12 mouse cellular contexts compared by ENCODE assay signal in the genomic region with DNA sequence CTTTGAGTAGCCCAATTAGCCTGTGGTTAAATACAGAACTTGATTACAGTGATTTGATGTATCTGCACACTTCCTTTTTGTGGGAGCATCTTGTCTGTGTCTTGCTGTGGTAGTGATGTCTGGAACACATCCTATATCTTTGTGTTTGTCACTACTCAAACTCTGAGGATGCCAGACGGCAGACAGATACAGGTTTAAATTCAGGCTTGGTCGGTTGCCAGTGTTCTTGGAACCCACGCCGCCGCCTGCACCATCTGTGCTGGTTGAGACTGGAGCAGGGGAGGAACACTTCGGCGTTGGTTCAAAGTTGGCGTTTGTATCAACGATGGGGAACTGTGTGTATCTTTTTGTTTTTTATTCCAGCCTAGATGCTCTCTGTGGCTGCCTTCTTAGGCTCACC. TPM values are rescaled to one million over a fixed set of nuclear protein-coding genes. Genes with fewer than 3 reads are reported as not detected.
DNase-seq lines count a peak whose midpoint lies in the region; ATAC-seq and TF ChIP-seq lines count a peak whose summit lies in the region.
"Had no signal": no experiment of that assay in that cellular context is flagged by ENCODE, and none has a peak within 500 bp of the region (broad histone marks: within the 10 kb centered on the region; RNA-seq: fewer than 3 reads in every experiment).

No protein-coding gene starts in this region.

- H3K9me3 ChIP-seq in hindbrain, embryonic 16.5 days (ENCODE audit: control insufficient read depth, low read length) = 0 out of 2 replicates have a peak, but pooled peaks cover 4% of the 10 kb centered on the region
- H3K9me3 ChIP-seq in hindbrain, embryonic 13.5 days = 0 out of 2 replicates have a peak, but pooled peaks cover 7% of the 10 kb centered on the region
- H3K9me3 ChIP-seq: liver, embryonic 15.5 days had no signal

- WGBS in hindbrain, embryonic 16.5 days = 78% methylated on average over 9 of the region's 9 CpGs
- WGBS in hindbrain, embryonic 13.5 days = 84% methylated on average over 9 of the region's 9 CpGs

- intact Hi-C loops in left cerebral cortex, adult 2 months (cut with DNase I) = loop anchor here (1.0 kb wide), 1 partner anchor 31 kb away; the partner anchor contains the start of gene Sec24d
- intact Hi-C loops in heart, postnatal 36 days (cut with DNase I) = no loop called here

- no peak overlapping the region for H3K27ac ChIP-seq in hindbrain, embryonic 16.5 days (ENCODE audit: low read depth, low read length)
- no peak overlapping the region for H3K27ac ChIP-seq in hindbrain, embryonic 13.5 days
- no peak overlapping the region for H3K27ac ChIP-seq in left cerebral cortex, adult 2 months
- H3K27ac ChIP-seq: kidney, postnatal 0 days; liver, embryonic 15.5 days had no signal

- no peak for TF ChIP-seq CTCF in left cerebral cortex, adult 2 months (IDR thresholded peaks at IDR 0.05)

- ATAC-seq in hindbrain, embryonic 16.5 days = peak; percentile 61; the same call in 1 of the 2 replicates
- no peak for ATAC-seq in hindbrain, embryonic 13.5 days (ENCODE audit: low FRiP score)
- ATAC-seq: Patski had no signal

- H3K9ac ChIP-seq in hindbrain, embryonic 16.5 days (ENCODE audit: low read depth, low read length) = no peak overlapping the region
- H3K9ac ChIP-seq in hindbrain, embryonic 13.5 days = no peak overlapping the region
- H3K9ac ChIP-seq: liver, embryonic 15.5 days had no signal

- no peak overlapping the region for H3K4me3 ChIP-seq in hindbrain, embryonic 16.5 days (ENCODE audit: low read length)
- no peak overlapping the region for H3K4me3 ChIP-seq in hindbrain, embryonic 13.5 days
- no peak overlapping the region for H3K4me3 ChIP-seq in left cerebral cortex, adult 2 months
- H3K4me3 ChIP-seq: liver, embryonic 15.5 days had no signal

- H3K4me1 ChIP-seq in hindbrain, embryonic 16.5 days (ENCODE audit: control insufficient read depth, insufficient read depth, low read depth, low read length) = no peaks in the 10 kb centered on the region
- no peaks in the 10 kb centered on the region for H3K4me1 ChIP-seq in hindbrain, embryonic 13.5 days (replicated peaks)
- H3K4me1 ChIP-seq: liver, embryonic 15.5 days had no signal

- peaks cover 5% of the 10 kb centered on the region; the same call in 1 of the 2 replicates for H3K36me3 ChIP-seq in hindbrain, embryonic 16.5 days (ENCODE audit: control insufficient read depth, insufficient read depth, low read length)
- H3K36me3 ChIP-seq in hindbrain, embryonic 13.5 days = peaks cover 11% of the 10 kb centered on the region

- H3K27me3 ChIP-seq in hindbrain, embryonic 16.5 days (replicated peaks; ENCODE audit: control insufficient read depth, insufficient read depth, low read length) = no peaks in the 10 kb centered on the region
- H3K27me3 ChIP-seq in hindbrain, embryonic 13.5 days = no peaks in the 10 kb centered on the region
- H3K27me3 ChIP-seq: liver, embryonic 15.5 days; Patski had no signal

- no peak overlapping the region for H3K4me2 ChIP-seq in hindbrain, embryonic 16.5 days (ENCODE audit: low read length)
- H3K4me2 ChIP-seq in hindbrain, embryonic 13.5 days = no peak overlapping the region
- H3K4me2 ChIP-seq: liver, embryonic 15.5 days had no signal

- DNase-seq in frontal cortex, postnatal 14 days (ENCODE audit: low spot score in 2 of 2) = peak; percentile 80 to 82
- DNase-seq in left cerebral cortex, adult 2 months (ENCODE audit: extremely low spot score in 1 of 2, low spot score in 2 of 2) = peak; percentile 81 to 90
- peak; percentile 92 for DNase-seq in telencephalon, adult 2 months (ENCODE audit: low read depth, low spot score)
- DNase-seq in thymus, postnatal 10 days (ENCODE audit: low spot score in 2 of 2) = no peak
- DNase-seq in heart, postnatal 36 days = no peak
- DNase-seq in neural tube, embryonic 10.5 days (ENCODE audit: extremely low spot score, low spot score) = no peak
- DNase-seq: gastrocnemius, postnatal 10 days had no signal

RNA-seq across cellular contexts. Expression of gene Sec24d, which starts 31.0 kb away (rescaled TPM):
- polyA plus RNA-seq in hindbrain, embryonic 16.5 days (2015; fragmentation: Nextera tagmentation; extraction: Ambion mirVana) = 16.3 and 18.7 TPM in 2 replicates
- 14.3 and 14.5 TPM in 2 replicates for polyA plus RNA-seq in hindbrain, embryonic 13.5 days (2015; fragmentation: Nextera tagmentation; extraction: Ambion mirVana)
- 10 to 100 TPM; 12.6 to 17.0 TPM for total RNA-seq in left cerebral cortex, adult 2 months (2021)
- 10 to 100 TPM; 31.5 to 40.4 TPM for total RNA-seq in heart, postnatal 36 days (2021)

Comparison
In these comparisons a context has a peak if more than half of its experiments do, and no peak if none do; other contexts are left out.
1. DNase-seq: peak in frontal cortex, postnatal 14 days (2 of 2), left cerebral cortex, adult 2 months (2 of 2) and telencephalon, adult 2 months (single experiment); none in thymus, postnatal 10 days (0 of 2), heart, postnatal 36 days (0 of 2) and neural tube, embryonic 10.5 days (single experiment).